Mouse (Mus musculus): Measurements from ENCODE around the gene Rfx7. TPM values are rescaled to one million over a fixed set of nuclear protein-coding genes. Genes with fewer than 3 reads are reported as not detected.
"Not testable (repeated sequence)": the region's sequence is repeated elsewhere in the genome, so short reads cannot be mapped to it uniquely, and the experiment has no call there.

Gene Rfx7
- polyA plus RNA-seq, 1 experiment from 2014 or later, result 24.4 TPM

DNA sequence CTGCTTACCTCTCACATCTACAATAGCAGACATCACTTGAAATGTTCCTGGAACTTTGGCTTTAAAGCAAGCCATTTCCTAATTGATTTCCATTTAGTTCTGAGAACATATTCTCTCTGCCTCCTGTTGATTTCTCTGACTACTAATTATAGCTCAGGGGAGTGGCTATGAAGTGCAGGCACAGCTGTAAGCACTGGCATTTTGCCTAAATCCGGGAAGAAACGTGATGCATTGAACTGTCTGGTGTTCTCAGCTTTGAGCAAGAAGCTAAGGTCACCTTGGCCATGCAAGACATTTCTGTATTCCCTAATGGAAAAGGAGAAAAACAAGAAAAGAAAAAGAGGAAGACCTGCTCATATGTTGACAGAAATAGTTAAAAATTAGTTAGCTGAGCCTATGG is 96.6 kb downstream of the Rfx7 start:
- H3K27ac ChIP-seq, result no peak overlapping the region
- no peak overlapping the region for H3K4me3 ChIP-seq (replicated peaks)
- H3K4me1 ChIP-seq, result peaks cover 20% of the 10 kb centered on the region
- H3K27me3 ChIP-seq, result no peaks in the 10 kb centered on the region
- H3K36me3 ChIP-seq (replicated peaks), result no peaks in the 10 kb centered on the region; the same call in 1 of the 2 replicates
- WGBS, result 22% methylated on average over 2 of the region's 2 CpGs
- no peaks in the 10 kb centered on the region for H3K9me3 ChIP-seq
- H3K4me2 ChIP-seq, result no peak overlapping the region
- no peak for ATAC-seq (ENCODE audit: low FRiP score)
- no peak overlapping the region for H3K9ac ChIP-seq

- H3K4me1 ChIP-seq, result peaks cover 15% of the 10 kb centered on the region
- no peak overlapping the region for H3K9ac ChIP-seq
- 82% methylated on average over 1 of the region's 1 CpGs for WGBS
- no peaks in the 10 kb centered on the region for H3K27me3 ChIP-seq
- no peak overlapping the region for H3K4me2 ChIP-seq
- H3K9me3 ChIP-seq, result no peaks in the 10 kb centered on the region
- no peak for ATAC-seq (ENCODE audit: low FRiP score)
- H3K36me3 ChIP-seq (replicated peaks), result no peaks in the 10 kb centered on the region
- H3K27ac ChIP-seq, result no peak overlapping the region
- H3K4me3 ChIP-seq (replicated peaks), result no peak overlapping the region
These were observed 100.2 kb downstream of the Rfx7 start for GRCm38 (mm10) chr9:72632198-72632597.

DNA sequence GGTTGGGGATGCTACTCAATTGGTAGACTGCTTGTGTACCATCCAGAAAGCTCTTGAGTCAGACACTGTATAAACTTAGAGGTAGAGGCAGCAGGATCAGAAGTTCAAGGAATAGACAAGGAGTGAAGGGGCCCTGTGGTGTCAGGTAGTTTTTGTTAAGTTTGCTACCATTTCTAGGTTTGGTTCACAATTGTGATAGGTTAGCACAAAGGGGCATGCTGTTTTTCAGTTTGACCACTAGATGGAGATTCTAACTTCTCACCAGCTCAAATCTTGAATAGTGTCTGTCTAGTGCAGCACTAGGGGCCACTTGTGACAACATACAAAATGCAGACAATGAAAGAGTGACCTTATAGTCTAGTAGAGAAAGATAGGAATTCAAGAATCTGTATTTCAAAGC is 103.1 kb downstream of the Rfx7 start:
- H3K27me3 ChIP-seq, result no peaks in the 10 kb centered on the region
- no peak overlapping the region for H3K4me3 ChIP-seq (replicated peaks)
- no peak for ATAC-seq (ENCODE audit: low FRiP score)
- H3K36me3 ChIP-seq (replicated peaks), result no peaks in the 10 kb centered on the region
- no peaks in the 10 kb centered on the region for H3K9me3 ChIP-seq
- H3K4me1 ChIP-seq, result peaks cover 10% of the 10 kb centered on the region
- H3K9ac ChIP-seq, result no peak overlapping the region
- no peak overlapping the region for H3K4me2 ChIP-seq
- H3K27ac ChIP-seq, result no peak overlapping the region

- Histone ChIP-seq H3K9ac (no peak overlapping the region), H3K36me3 (replicated peaks) (no peaks in the 10 kb centered on the region), H3K4me3 (replicated peaks) (no peak overlapping the region), H3K4me2 (no peak overlapping the region), H3K27ac (no peak overlapping the region), H3K4me1 (peaks cover 24% of the 10 kb centered on the region), H3K27me3 (no peaks in the 10 kb centered on the region), H3K9me3 (no peaks in the 10 kb centered on the region)
- no peak for ATAC-seq (ENCODE audit: low FRiP score)
- WGBS, result 84% methylated on average over 7 of the region's 7 CpGs
These were observed 104.5 kb downstream of the Rfx7 start for GRCm38 (mm10) chr9:72636547-72636946.

- Histone ChIP-seq H3K4me2 (no peak overlapping the region), H3K27me3 (no peaks in the 10 kb centered on the region), H3K36me3 (replicated peaks) (no peaks in the 10 kb centered on the region), H3K4me1 (peaks cover 25% of the 10 kb centered on the region), H3K9me3 (no peaks in the 10 kb centered on the region), H3K9ac (no peak overlapping the region), H3K27ac (no peak overlapping the region), H3K4me3 (replicated peaks) (no peak overlapping the region)
- ATAC-seq (ENCODE audit: low FRiP score), result no peak
- 76% methylated on average over 8 of the region's 8 CpGs for WGBS
These were observed 105.2 kb downstream of the Rfx7 start for GRCm38 (mm10) chr9:72637243-72637642.

DNA sequence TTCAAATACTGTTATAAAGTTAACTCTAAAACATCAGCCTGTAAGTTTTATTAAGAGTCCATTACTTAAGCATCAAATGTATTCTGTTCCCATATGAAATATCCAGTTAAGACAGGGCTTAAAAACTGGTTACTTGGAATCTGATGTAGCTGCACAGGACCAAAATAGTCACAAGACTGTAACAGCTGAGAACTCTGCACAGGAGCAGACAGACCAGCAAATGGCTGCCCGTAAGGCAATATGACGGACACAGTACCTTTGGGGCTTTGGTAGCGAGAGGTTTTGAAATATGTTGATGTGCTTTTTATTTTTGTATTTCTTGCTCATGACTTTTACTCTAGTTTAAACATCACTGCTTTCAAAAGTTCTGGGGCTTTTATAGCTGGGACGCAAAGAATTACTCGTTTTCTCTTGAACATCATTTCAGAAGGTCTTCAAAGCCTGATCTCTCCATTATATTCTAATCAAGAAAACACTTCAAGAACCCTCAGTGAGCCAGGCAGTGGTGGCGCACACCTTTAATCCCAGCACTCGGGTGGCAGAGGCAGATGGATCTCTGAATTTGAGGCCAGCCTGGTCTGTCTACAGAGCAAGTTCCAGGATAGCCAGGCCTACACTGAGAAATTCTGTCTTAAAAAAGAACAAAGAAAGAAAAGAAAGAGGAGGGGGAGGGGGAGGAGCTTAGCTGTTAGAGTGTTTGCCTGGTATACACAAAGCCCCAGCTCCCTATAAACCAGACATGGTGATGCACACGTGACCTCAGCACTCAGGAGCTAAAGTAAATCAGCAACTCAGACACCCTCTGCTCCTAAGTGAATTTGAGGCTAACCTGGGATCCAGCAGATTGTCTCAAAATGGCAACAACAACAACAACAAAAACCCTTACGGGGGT is 107.2 kb downstream of the Rfx7 start:
- Histone ChIP-seq H3K27ac (peak overlapping the region; percentile 98), H3K36me3 (replicated peaks) (no peaks in the 10 kb centered on the region), H3K9me3 (no peaks in the 10 kb centered on the region), H3K9ac (peak overlapping the region; percentile 49), H3K4me1 (peaks cover 27% of the 10 kb centered on the region), H3K4me2 (peak overlapping the region; percentile 57), H3K27me3 (no peaks in the 10 kb centered on the region), H3K4me3 (replicated peaks) (peak overlapping the region; percentile 28)
- 32% methylated on average over 9 of the region's 9 CpGs for WGBS
- ATAC-seq (ENCODE audit: low FRiP score), result peak; percentile 88

- Histone ChIP-seq H3K9ac (peak overlapping the region; percentile 49), H3K4me2 (peak overlapping the region; percentile 57), H3K36me3 (replicated peaks) (no peaks in the 10 kb centered on the region), H3K4me3 (replicated peaks) (peak overlapping the region; percentile 28), H3K27me3 (no peaks in the 10 kb centered on the region), H3K4me1 (peaks cover 30% of the 10 kb centered on the region), H3K9me3 (no peaks in the 10 kb centered on the region), H3K27ac (peak overlapping the region; percentile 98)
- WGBS, result under 1% methylated on average over 27 of the region's 27 CpGs
- peak; percentile 96 for ATAC-seq (ENCODE audit: low FRiP score)
These were observed 108.0 kb downstream of the Rfx7 start for GRCm38 (mm10) chr9:72639843-72640621.

- Histone ChIP-seq H3K9ac (peak overlapping the region; percentile 33; the same call in 1 of the 2 replicates), H3K4me3 (replicated peaks) (no peak overlapping the region), H3K27me3 (no peaks in the 10 kb centered on the region), H3K4me1 (peaks cover 30% of the 10 kb centered on the region), H3K36me3 (replicated peaks) (no peaks in the 10 kb centered on the region), H3K27ac (peak overlapping the region; percentile 98), H3K9me3 (no peaks in the 10 kb centered on the region), H3K4me2 (peak overlapping the region; percentile 57)
- WGBS, result 6% methylated on average over 7 of the region's 7 CpGs
- ATAC-seq (ENCODE audit: low FRiP score), result peak; percentile 20; the same call in 1 of the 2 replicates
These were observed 108.6 kb downstream of the Rfx7 start for GRCm38 (mm10) chr9:72640642-72641041.

GRCm38 (mm10) chr9:72641093-72641680 is 109.1 kb downstream of the Rfx7 start:
- Histone ChIP-seq H3K36me3 (replicated peaks) (no peaks in the 10 kb centered on the region), H3K4me3 (replicated peaks) (no peak overlapping the region), H3K9me3 (no peaks in the 10 kb centered on the region), H3K4me1 (peaks cover 30% of the 10 kb centered on the region), H3K27me3 (no peaks in the 10 kb centered on the region), H3K9ac (peak overlapping the region; percentile 33; the same call in 1 of the 2 replicates), H3K27ac (peak overlapping the region; percentile 98), H3K4me2 (0 out of 2 replicates have a peak overlapping the region, but pooled peaks have one; percentile 57)
- WGBS, result 50% methylated on average over 6 of the region's 6 CpGs
- no peak for ATAC-seq (ENCODE audit: low FRiP score)

DNA sequence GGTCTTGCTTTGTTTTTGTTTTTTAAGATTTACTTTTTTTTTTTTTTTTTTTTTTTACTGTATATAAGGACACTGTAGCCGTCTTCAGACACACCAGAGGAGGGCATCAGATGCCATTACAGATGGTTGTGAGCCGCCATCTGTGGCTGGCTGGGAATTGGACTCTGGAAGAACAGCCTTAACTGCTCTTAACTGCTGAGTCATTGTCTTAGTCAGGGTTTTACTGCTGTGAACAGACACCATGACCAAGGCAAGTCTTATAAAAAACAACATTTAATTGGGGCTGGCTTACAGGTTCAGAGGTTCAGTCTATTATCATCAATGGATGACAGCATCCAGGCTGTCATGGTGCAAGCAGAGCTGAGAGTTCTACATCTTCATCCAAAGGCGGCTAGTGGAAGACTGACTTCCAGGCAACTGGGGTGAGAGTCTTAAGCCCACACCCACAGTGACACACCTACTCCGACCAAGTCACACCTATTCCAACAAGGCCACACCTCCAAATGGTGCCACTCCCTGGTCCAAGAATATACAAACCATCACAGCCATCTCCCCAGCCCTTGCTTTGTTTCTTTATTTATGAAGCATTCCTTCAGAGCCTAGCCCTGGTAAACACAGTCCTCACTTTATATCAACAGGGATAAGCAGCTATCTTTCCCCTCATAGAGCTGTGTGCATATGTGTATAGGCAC is 110.9 kb downstream of the Rfx7 start:
- not testable (repeated sequence) for H3K27ac ChIP-seq; H3K9ac ChIP-seq; H3K4me2 ChIP-seq; H3K9me3 ChIP-seq; H3K27me3 ChIP-seq; H3K36me3 ChIP-seq (replicated peaks); H3K4me3 ChIP-seq (replicated peaks); ATAC-seq (ENCODE audit: low FRiP score)
- H3K4me1 ChIP-seq, result peaks cover 30% of the 10 kb centered on the region
- 94% methylated on average over 4 of the region's 4 CpGs for WGBS

- no peak for ATAC-seq (ENCODE audit: low FRiP score)
- Histone ChIP-seq H3K4me2 (no peak overlapping the region), H3K4me3 (replicated peaks) (no peak overlapping the region), H3K27ac (0 out of 2 replicates have a peak overlapping the region, but pooled peaks have one; percentile 31), H3K9me3 (no peaks in the 10 kb centered on the region), H3K4me1 (peaks cover 30% of the 10 kb centered on the region), H3K9ac (no peak overlapping the region), H3K27me3 (no peaks in the 10 kb centered on the region), H3K36me3 (replicated peaks) (no peaks in the 10 kb centered on the region)
- WGBS, result 84% methylated on average over 6 of the region's 6 CpGs
These were observed 111.8 kb downstream of the Rfx7 start for GRCm38 (mm10) chr9:72643651-72644417.

Measured in forebrain, embryonic 12.5 days (tissue).